Mouse (Mus musculus): ENCODE results near the gene Zg16. TPM values are rescaled to one million over a fixed set of nuclear protein-coding genes. Genes with fewer than 3 reads are reported as not detected.

The Zg16 gene
- polyA plus RNA-seq, 1 experiment, result not detected

DNA sequence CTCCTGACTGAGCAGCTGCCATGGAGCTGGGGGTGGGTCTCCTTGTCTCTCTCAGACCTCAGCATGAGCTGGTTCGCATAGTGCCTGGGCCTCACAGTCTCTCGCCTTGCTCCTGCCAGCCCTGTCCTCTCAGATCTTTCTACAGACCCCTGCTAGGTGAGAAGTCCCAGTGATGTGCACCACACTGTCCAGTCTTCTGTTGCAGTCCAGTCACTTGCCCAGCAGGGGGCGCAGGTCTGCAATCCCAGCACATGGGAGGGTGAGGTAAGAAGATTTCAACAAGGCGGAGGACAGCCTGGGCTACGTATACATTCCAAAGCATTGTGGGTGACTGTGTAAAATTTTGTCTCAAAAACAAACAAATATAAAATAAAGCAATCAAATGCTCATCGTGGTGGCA, 24.3 kb upstream of the Zg16 start:
- Histone ChIP-seq H3K4me3 (replicated peaks; ENCODE audit: control insufficient read depth, low read depth, low read length) (no peak overlapping the region), H3K27ac (ENCODE audit: control insufficient read depth, insufficient read depth, low read depth, low read length, poor library complexity) (no peak overlapping the region), H3K4me1 (ENCODE audit: control insufficient read depth, insufficient read depth, low read length) (peaks cover 11% of the 10 kb centered on the region)
- 34% methylated on average over 6 of the region's 6 CpGs for WGBS
- peak; percentile 97 for TF ChIP-seq CTCF (IDR thresholded peaks at IDR 0.05; ENCODE audit: control insufficient read depth, insufficient read depth, low read length)
- no peak for TF ChIP-seq POLR2A (IDR thresholded peaks at IDR 0.05; ENCODE audit: borderline replicate concordance, control insufficient read depth, low read depth, low read length)

- 45% methylated on average over 18 of the region's 18 CpGs for WGBS
- Histone ChIP-seq H3K27ac (ENCODE audit: control insufficient read depth, insufficient read depth, low read depth, low read length, poor library complexity) (no peak overlapping the region), H3K4me1 (ENCODE audit: control insufficient read depth, insufficient read depth, low read length) (peaks cover 11% of the 10 kb centered on the region), H3K4me3 (replicated peaks; ENCODE audit: control insufficient read depth, low read depth, low read length) (no peak overlapping the region)
- peak; percentile 95 for TF ChIP-seq CTCF (IDR thresholded peaks at IDR 0.05; ENCODE audit: control insufficient read depth, insufficient read depth, low read length)
- no peak for TF ChIP-seq POLR2A (IDR thresholded peaks at IDR 0.05; ENCODE audit: borderline replicate concordance, control insufficient read depth, low read depth, low read length)
Measured at GRCm38 (mm10) chr7:127110239-127111007, 23.3 kb upstream of the Zg16 start.

DNA sequence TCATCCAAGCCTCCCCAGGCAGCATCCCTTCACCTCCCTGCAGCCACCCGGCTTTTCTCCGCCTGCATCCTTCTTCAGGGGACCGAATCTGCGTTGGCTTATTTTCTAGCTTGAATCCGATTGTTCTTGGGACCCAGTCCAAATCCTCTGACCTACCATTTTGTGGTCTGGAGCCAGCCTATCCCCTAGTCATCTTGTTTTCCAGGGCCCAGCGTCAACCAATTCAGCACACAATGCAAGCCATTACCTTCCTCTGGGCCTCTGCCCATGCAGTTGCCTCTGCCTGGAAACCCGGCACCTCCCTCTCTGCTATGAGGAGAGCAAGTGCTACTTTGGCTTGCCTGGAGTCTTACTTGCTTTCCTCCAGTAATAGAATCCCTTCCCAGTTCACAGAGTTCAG, 18.4 kb upstream of the Zg16 start:
- WGBS, result 82% methylated on average over 7 of the region's 7 CpGs

GRCm38 (mm10) chr7:127104560-127105332, 17.6 kb upstream of the Zg16 start:
- 17% methylated on average over 17 of the region's 17 CpGs for WGBS
- H3K4me1 ChIP-seq (ENCODE audit: control insufficient read depth, insufficient read depth, low read length), result peaks cover 3% of the 10 kb centered on the region; the same call in 1 of the 2 replicates
- no peak overlapping the region for H3K4me3 ChIP-seq (replicated peaks; ENCODE audit: control insufficient read depth, low read depth, low read length)

More for the DNA sequence above, 18.4 kb upstream of the Zg16 start:
- TF ChIP-seq CTCF (IDR thresholded peaks at IDR 0.05; ENCODE audit: control insufficient read depth, insufficient read depth, low read length), result no peak
- TF ChIP-seq POLR2A (IDR thresholded peaks at IDR 0.05; ENCODE audit: borderline replicate concordance, control insufficient read depth, low read depth, low read length), result no peak
- no peak overlapping the region for H3K4me3 ChIP-seq (replicated peaks; ENCODE audit: control insufficient read depth, low read depth, low read length)
- H3K4me1 ChIP-seq (ENCODE audit: control insufficient read depth, insufficient read depth, low read length), result peaks cover 3% of the 10 kb centered on the region; the same call in 1 of the 2 replicates
- H3K27ac ChIP-seq (ENCODE audit: control insufficient read depth, insufficient read depth, low read depth, low read length, poor library complexity), result no peak overlapping the region

GRCm38 (mm10) chr7:127103960-127104359, 16.8 kb upstream of the Zg16 start:
- no peak overlapping the region for H3K4me3 ChIP-seq (replicated peaks; ENCODE audit: control insufficient read depth, low read depth, low read length)
- no peak overlapping the region for H3K27ac ChIP-seq (ENCODE audit: control insufficient read depth, insufficient read depth, low read depth, low read length, poor library complexity)
- 51% methylated on average over 6 of the region's 6 CpGs for WGBS
- peak; percentile 57; the same call in 1 of the 2 replicates for TF ChIP-seq CTCF (IDR thresholded peaks at IDR 0.05; ENCODE audit: control insufficient read depth, insufficient read depth, low read length)
- no peak for TF ChIP-seq POLR2A (IDR thresholded peaks at IDR 0.05; ENCODE audit: borderline replicate concordance, control insufficient read depth, low read depth, low read length)
- peaks cover 3% of the 10 kb centered on the region; the same call in 1 of the 2 replicates for H3K4me1 ChIP-seq (ENCODE audit: control insufficient read depth, insufficient read depth, low read length)

More at GRCm38 (mm10) chr7:127104560-127105332, 17.6 kb upstream of the Zg16 start:
- H3K27ac ChIP-seq (ENCODE audit: control insufficient read depth, insufficient read depth, low read depth, low read length, poor library complexity), result no peak overlapping the region; the same call in 1 of the 2 replicates
- TF ChIP-seq CTCF (IDR thresholded peaks at IDR 0.05; ENCODE audit: control insufficient read depth, insufficient read depth, low read length) (peak; percentile 60), POLR2A (IDR thresholded peaks at IDR 0.05; ENCODE audit: borderline replicate concordance, control insufficient read depth, low read depth, low read length) (no peak)

DNA sequence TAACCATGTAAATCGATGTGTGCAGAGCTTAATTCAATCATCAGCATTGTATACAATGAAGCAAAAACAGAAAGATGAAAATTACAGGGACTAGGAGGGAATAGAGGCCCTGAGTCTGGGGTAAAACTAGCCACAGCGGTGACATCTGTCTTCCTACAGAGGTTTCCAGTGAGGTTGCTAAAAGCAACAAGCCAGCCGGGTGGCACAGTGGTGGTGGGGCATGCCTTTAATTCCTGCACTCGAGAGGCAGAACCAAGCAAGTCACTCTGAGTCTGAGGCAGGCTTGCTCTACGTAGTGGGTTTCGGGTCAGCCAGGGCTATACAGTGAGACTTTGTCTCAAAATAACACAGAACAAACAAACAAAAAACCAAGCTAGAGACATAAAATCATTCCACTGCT, 15.0 kb upstream of the Zg16 start:
- no peak for TF ChIP-seq POLR2A (IDR thresholded peaks at IDR 0.05; ENCODE audit: borderline replicate concordance, control insufficient read depth, low read depth, low read length)
- no peak for TF ChIP-seq CTCF (IDR thresholded peaks at IDR 0.05; ENCODE audit: control insufficient read depth, insufficient read depth, low read length)
- no peak overlapping the region for H3K27ac ChIP-seq (ENCODE audit: control insufficient read depth, insufficient read depth, low read depth, low read length, poor library complexity)
- H3K4me1 ChIP-seq (ENCODE audit: control insufficient read depth, insufficient read depth, low read length), result peaks cover 3% of the 10 kb centered on the region; the same call in 1 of the 2 replicates
- no peak overlapping the region for H3K4me3 ChIP-seq (replicated peaks; ENCODE audit: control insufficient read depth, low read depth, low read length)
- 59% methylated on average over 6 of the region's 6 CpGs for WGBS

DNA sequence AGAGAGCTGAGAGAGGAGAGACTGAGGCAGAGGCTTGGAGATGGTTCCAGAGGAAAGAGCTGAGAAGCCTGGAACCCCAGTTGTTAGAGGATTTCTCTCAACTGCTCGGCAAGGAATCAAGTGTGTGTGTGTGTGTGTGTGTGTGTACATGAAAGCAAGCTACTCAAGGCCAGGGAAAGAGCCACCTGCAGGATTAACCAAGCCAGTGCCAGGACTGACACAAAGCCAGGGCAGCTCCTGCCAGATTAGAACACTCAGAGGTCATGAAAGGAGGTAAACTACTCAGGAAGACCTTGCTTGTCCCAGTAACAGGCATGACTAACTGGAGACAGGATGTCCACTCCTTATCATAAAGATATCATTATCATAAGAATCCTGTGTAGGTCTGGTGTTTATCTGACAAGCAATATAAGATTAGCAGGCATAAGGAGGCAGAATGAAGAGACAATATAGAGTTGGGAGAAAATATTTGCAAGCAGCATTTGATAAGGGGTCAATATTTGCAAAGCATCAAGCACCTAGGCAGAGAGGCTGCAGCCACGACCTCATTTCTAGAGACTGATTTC, 14.4 kb upstream of the Zg16 start:
- Histone ChIP-seq H3K4me3 (replicated peaks; ENCODE audit: control insufficient read depth, low read depth, low read length) (no peak overlapping the region), H3K27ac (ENCODE audit: control insufficient read depth, insufficient read depth, low read depth, low read length, poor library complexity) (no peak overlapping the region), H3K4me1 (ENCODE audit: control insufficient read depth, insufficient read depth, low read length) (peaks cover 3% of the 10 kb centered on the region; the same call in 1 of the 2 replicates)
- 16% methylated on average over 2 of the region's 2 CpGs for WGBS
- no peak for TF ChIP-seq CTCF (IDR thresholded peaks at IDR 0.05; ENCODE audit: control insufficient read depth, insufficient read depth, low read length)
- TF ChIP-seq POLR2A (IDR thresholded peaks at IDR 0.05; ENCODE audit: borderline replicate concordance, control insufficient read depth, low read depth, low read length), result no peak

GRCm38 (mm10) chr7:127099528-127099927, 12.4 kb upstream of the Zg16 start:
- TF ChIP-seq POLR2A (IDR thresholded peaks at IDR 0.05; ENCODE audit: borderline replicate concordance, control insufficient read depth, low read depth, low read length) (no peak), CTCF (IDR thresholded peaks at IDR 0.05; ENCODE audit: control insufficient read depth, insufficient read depth, low read length) (no peak)
- Histone ChIP-seq H3K27ac (ENCODE audit: control insufficient read depth, insufficient read depth, low read depth, low read length, poor library complexity) (no peak overlapping the region), H3K4me3 (replicated peaks; ENCODE audit: control insufficient read depth, low read depth, low read length) (no peak overlapping the region), H3K4me1 (ENCODE audit: control insufficient read depth, insufficient read depth, low read length) (peaks cover 5% of the 10 kb centered on the region; the same call in 1 of the 2 replicates)
- 49% methylated on average over 4 of the region's 4 CpGs for WGBS

All from bone marrow, adult 2 months (tissue).